Mouse (Mus musculus) heart, postnatal 0 days (tissue): ENCODE data around the gene Tmem127. TPM values are rescaled to one million over a fixed set of nuclear protein-coding genes. Genes with fewer than 3 reads are reported as not detected.
A peak's percentile ranks its signal among the peaks of the same experiment; 100 is the strongest.
"Not testable (repeated sequence)": the region's sequence is repeated elsewhere in the genome, so short reads cannot be mapped to it uniquely, and the experiment has no call there.

Source experiments
- ATAC-seq: fragments of 200-750 bp; cut with Nextera tagmentation; 2 replicates; pipeline ENCODE4 v1.8.0; 2017; ENCODE audit warnings: low read depth, moderate number of reproducible peaks, moderate library complexity; ENCODE audit not compliant: insufficient read depth
- DNase-seq: peaks from one replicate; pipeline ENCODE4 v3.0.0-alpha.2; 2016; ENCODE audit warnings: low spot score
- H3K27ac ChIP-seq: fragments of 300-500 bp; sonication (generic); 2 replicates; pipeline ENCODE4 v1.5.1; 2014; ENCODE audit warnings: low read depth, mild to moderate bottlenecking
- H3K27me3 ChIP-seq: fragments of 300-500 bp; sonication (generic); 2 replicates; pipeline ENCODE4 v1.6.1; 2014; ENCODE audit warnings: low read length, mixed read lengths; ENCODE audit not compliant: control insufficient read depth, insufficient read depth
- H3K36me3 ChIP-seq: fragments of 300-500 bp; sonication (generic); replicated peaks from 2 replicates; pipeline ENCODE4 v1.6.1; 2014; ENCODE audit warnings: low read length, mixed read lengths; ENCODE audit not compliant: control insufficient read depth, insufficient read depth
- H3K4me1 ChIP-seq: fragments of 300-500 bp; sonication (generic); 2 replicates; pipeline ENCODE4 v1.6.1; 2014; ENCODE audit warnings: antibody characterized with exemption; ENCODE audit not compliant: control insufficient read depth, insufficient read depth
- H3K4me2 ChIP-seq: fragments of 300-500 bp; sonication (generic); 2 replicates; pipeline ENCODE4 v1.6.1; 2014; ENCODE audit warnings: low read depth, mild to moderate bottlenecking, low read length, moderate library complexity
- H3K4me3 ChIP-seq: fragments of 300-500 bp; sonication (generic); 2 replicates; pipeline ENCODE4 v1.5.1; 2014; ENCODE audit warnings: low read depth, low read length
- H3K9ac ChIP-seq: fragments of 300-500 bp; sonication (generic); replicated peaks from 2 replicates; pipeline ENCODE4 v1.6.1; 2014; ENCODE audit warnings: low read depth, low read length, mixed read lengths
- H3K9me3 ChIP-seq: fragments of 300-500 bp; sonication (generic); replicated peaks from 2 replicates; pipeline ENCODE4 v1.6.1; 2016; ENCODE audit warnings: low read length; ENCODE audit not compliant: control insufficient read depth
- CTCF ChIP-seq: IDR thresholded peaks from 2 replicates; pipeline ENCODE4 v1.5.1; 2016; ENCODE audit warnings: antibody characterized with exemption, control low read depth, low read depth
- EP300 ChIP-seq: IDR thresholded peaks from 2 replicates; pipeline ENCODE4 v1.6.1; 2016; ENCODE audit warnings: antibody characterized with exemption, low read depth
- WGBS: fragments of 180-500 bp; shearing (Covaris S2); extraction: QIAGEN DNeasy Blood & Tissue Kit; methylation state at CpG from one replicate; pipeline ENCODE4 v1.1.7; 2014; 5-methylcytosine and 5-hydroxymethylcytosine counted together
- polyA plus RNA-seq: library from polyadenylated mRNA; unstranded; fragments of >200 nt; fragmentation: Nextera tagmentation; extraction: Ambion mirVana; gene quantifications from 2 replicates; pipeline ENCODE4 v1.2.1, GENCODE M21; 2015
- total RNA-seq: library from RNA; depleted of rRNA; stranded (reverse); fragments of >200 nt; gene quantifications from 2 replicates; pipeline ENCODE4 v1.2.3, GENCODE M21; 2014; ENCODE audit warnings: low replicate concordance; rRNA removed

Tmem127 gene
- 48.2 and 75.3 TPM in 2 replicates for total RNA-seq
- polyA plus RNA-seq = 21.2 and 22.1 TPM in 2 replicates

GRCm38 (mm10) chr2:127247592-127248333 is at the start of gene Tmem127, which contains the start of gene Ciao1:
Gene Tmem127, plus strand, starts transcription at chr2:127247908.
Gene Ciao1, minus strand, starts transcription at chr2:127247816.
- Histone ChIP-seq H3K9me3 (no peaks in the 10 kb centered on the region), H3K27ac (peak within 1 kb of the TSS; percentile 84), H3K9ac (peak within 1 kb of the TSS; percentile 93), H3K4me2 (peak within 1 kb of the TSS; percentile 98), H3K4me1 (peaks cover 40% of the 10 kb centered on the region), H3K36me3 (peaks cover 30% of the 10 kb centered on the region), H3K4me3 (peak within 1 kb of the TSS; percentile 96), H3K27me3 (no peaks in the 10 kb centered on the region)
- ATAC-seq (peak; percentile 98), DNase-seq (peak; percentile 98)
- under 1% methylated on average over 53 of the region's 53 CpGs for WGBS
- TF ChIP-seq EP300 = no peak

- peak; percentile 56 for DNase-seq
- H3K27ac ChIP-seq = no peak overlapping the region
- H3K36me3 ChIP-seq = peaks cover 3% of the 10 kb centered on the region; the same call in 1 of the 2 replicates
- H3K9me3 ChIP-seq = no peaks in the 10 kb centered on the region
- no peak for ATAC-seq
- peaks cover 6% of the 10 kb centered on the region; the same call in 1 of the 2 replicates for H3K4me1 ChIP-seq
- no peak overlapping the region for H3K4me2 ChIP-seq
- WGBS = 17% methylated on average over 3 of the region's 3 CpGs
- no peak overlapping the region for H3K4me3 ChIP-seq
- H3K9ac ChIP-seq = no peak overlapping the region
- no peaks in the 10 kb centered on the region for H3K27me3 ChIP-seq
- TF ChIP-seq CTCF (peak; percentile 74), EP300 (no peak)
These were observed 42.8 kb upstream of the Tmem127 start for GRCm38 (mm10) chr2:127204932-127205331.

- DNase-seq = not testable (repeated sequence)
These were observed 41.8 kb upstream of the Tmem127 start for GRCm38 (mm10) chr2:127205936-127206335.

GRCm38 (mm10) chr2:127206916-127207315 is 40.8 kb upstream of the Tmem127 start:
- Histone ChIP-seq H3K4me3 (no peak overlapping the region), H3K4me1 (peaks cover 6% of the 10 kb centered on the region; the same call in 1 of the 2 replicates), H3K36me3 (peaks cover 21% of the 10 kb centered on the region), H3K9ac (no peak overlapping the region), H3K4me2 (no peak overlapping the region), H3K27ac (no peak overlapping the region), H3K9me3 (no peaks in the 10 kb centered on the region), H3K27me3 (no peaks in the 10 kb centered on the region)
- TF ChIP-seq CTCF (no peak), EP300 (no peak)
- no peak for DNase-seq
- 84% methylated on average over 2 of the region's 2 CpGs for WGBS
- no peak for ATAC-seq

More at GRCm38 (mm10) chr2:127205936-127206335, 41.8 kb upstream of the Tmem127 start:
- not testable (repeated sequence) for H3K4me2 ChIP-seq, H3K27ac ChIP-seq, ATAC-seq, H3K9me3 ChIP-seq, H3K9ac ChIP-seq, H3K4me1 ChIP-seq, H3K4me3 ChIP-seq, H3K27me3 ChIP-seq
- H3K36me3 ChIP-seq = peaks cover 11% of the 10 kb centered on the region
- 76% methylated on average over 4 of the region's 4 CpGs for WGBS

- Histone ChIP-seq H3K27me3 (no peaks in the 10 kb centered on the region), H3K27ac (peak within 1 kb of the TSS; percentile 81), H3K36me3 (peaks cover 30% of the 10 kb centered on the region), H3K4me1 (peaks cover 6% of the 10 kb centered on the region; the same call in 1 of the 2 replicates), H3K4me3 (peak within 1 kb of the TSS; percentile 88), H3K9me3 (no peaks in the 10 kb centered on the region), H3K4me2 (peak within 1 kb of the TSS; percentile 77), H3K9ac (peak within 1 kb of the TSS; percentile 84)
- ATAC-seq = peak; percentile 98
- DNase-seq = peak; percentile 98
- no peak for TF ChIP-seq CTCF
- peak; percentile 31; the same call in 1 of the 2 replicates for TF ChIP-seq EP300
- WGBS = 10% methylated on average over 36 of the region's 36 CpGs
These were observed 39.9 kb upstream of the Tmem127 start, which contains the start of the genes 1810024B03Rik and Snrnp200 for GRCm38 (mm10) chr2:127207547-127208451. Gene 1810024B03Rik, minus strand, starts transcription at chr2:127208280. Gene Snrnp200, plus strand, starts transcription at chr2:127208386.
